Comparison of ENCODE assay signal across 7 mouse cellular contexts in genomic region chr7:80171345-80171744, GRCm38 (mm10). TPM values are rescaled to one million over a fixed set of nuclear protein-coding genes. Genes with fewer than 3 reads are reported as not detected.
DNase-seq lines count a peak whose midpoint lies in the region; ATAC-seq and TF ChIP-seq lines count a peak whose summit lies in the region.

No protein-coding gene starts in this region.

- H3K9me3 ChIP-seq in limb, embryonic 14.5 days (ENCODE audit: control insufficient read depth, low read length): no peaks in the 10 kb centered on the region
- no peaks in the 10 kb centered on the region for H3K9me3 ChIP-seq in limb, embryonic 10.5 days (replicated peaks)
- no peaks in the 10 kb centered on the region for H3K9me3 ChIP-seq in heart, embryonic 12.5 days (replicated peaks)

- H3K27me3 ChIP-seq in limb, embryonic 14.5 days (ENCODE audit: control insufficient read depth, insufficient read depth, low read length): no peaks in the 10 kb centered on the region
- H3K27me3 ChIP-seq in limb, embryonic 10.5 days (ENCODE audit: low read depth, poor library complexity, severe bottlenecking): no peaks in the 10 kb centered on the region
- peaks cover 11% of the 10 kb centered on the region for H3K27me3 ChIP-seq in heart, embryonic 12.5 days (replicated peaks)

- peaks cover 6% of the 10 kb centered on the region for H3K4me1 ChIP-seq in limb, embryonic 14.5 days (ENCODE audit: control insufficient read depth, insufficient read depth, low read length)
- peaks cover 6% of the 10 kb centered on the region for H3K4me1 ChIP-seq in limb, embryonic 10.5 days
- H3K4me1 ChIP-seq in heart, embryonic 12.5 days (replicated peaks): peaks cover 30% of the 10 kb centered on the region

- ATAC-seq in limb, embryonic 14.5 days (ENCODE audit: low FRiP score, low read depth): no peak
- peak; percentile 36; the same call in 1 of the 2 replicates for ATAC-seq in heart, embryonic 12.5 days (ENCODE audit: insufficient number of reproducible peaks, low FRiP score)

- no peak overlapping the region for H3K4me2 ChIP-seq in limb, embryonic 14.5 days (replicated peaks; ENCODE audit: low read depth, low read length, severe bottlenecking)
- peak overlapping the region; percentile 14 for H3K4me2 ChIP-seq in heart, embryonic 12.5 days

- DNase-seq in limb, embryonic 14.5 days (ENCODE audit: low spot score): peak; percentile 21
- no peak for DNase-seq in limb, embryonic 10.5 days (ENCODE audit: low spot score)
- peak; percentile 69 for DNase-seq in brain, adult 2 months (ENCODE audit: low read depth, low spot score)
- DNase-seq in layer of hippocampus, adult 18-20 months (ENCODE audit: low spot score in 2 of 2): peak; percentile 52 to 77
- DNase-seq in right cerebral cortex, adult 18-20 months: peak; percentile 64
- no peak for DNase-seq in thymus, postnatal 14 days

- H3K4me3 ChIP-seq in limb, embryonic 14.5 days (replicated peaks; ENCODE audit: low read length): no peak overlapping the region
- no peak overlapping the region for H3K4me3 ChIP-seq in limb, embryonic 10.5 days
- no peak overlapping the region for H3K4me3 ChIP-seq in heart, embryonic 12.5 days

- no peak for TF ChIP-seq POLR2A in limb, embryonic 14.5 days (IDR thresholded peaks at IDR 0.05; ENCODE audit: borderline replicate concordance, extremely low read depth, insufficient read depth, insufficient read length)

- H3K36me3 ChIP-seq in limb, embryonic 14.5 days (ENCODE audit: control insufficient read depth, insufficient read depth, low read length): no peaks in the 10 kb centered on the region
- no peaks in the 10 kb centered on the region for H3K36me3 ChIP-seq in limb, embryonic 10.5 days
- no peaks in the 10 kb centered on the region for H3K36me3 ChIP-seq in heart, embryonic 12.5 days

- peak overlapping the region; percentile 12; the same call in 1 of the 2 replicates for H3K9ac ChIP-seq in limb, embryonic 14.5 days (ENCODE audit: low read depth, low read length, severe bottlenecking)
- H3K9ac ChIP-seq in heart, embryonic 12.5 days: peak overlapping the region; percentile 54

- 38% methylated on average over 8 of the region's 8 CpGs for WGBS in limb, embryonic 14.5 days
- WGBS in limb, embryonic 10.5 days: 54% methylated on average over 8 of the region's 8 CpGs
- WGBS in heart, embryonic 12.5 days: 34% methylated on average over 8 of the region's 8 CpGs

- peak overlapping the region; percentile 39; the same call in 1 of the 2 replicates for H3K27ac ChIP-seq in limb, embryonic 14.5 days (replicated peaks; ENCODE audit: low read depth, low read length)
- H3K27ac ChIP-seq in limb, embryonic 10.5 days: no peak overlapping the region
- peak overlapping the region; percentile 62 for H3K27ac ChIP-seq in heart, embryonic 12.5 days (ENCODE audit: poor library complexity, severe bottlenecking)

RNA-seq across cellular contexts. Expression of gene Sema4b, which starts 15.3 kb away (rescaled TPM):
- 8.2 and 12.3 TPM in 2 replicates for polyA plus RNA-seq in limb, embryonic 14.5 days (2012; rRNA removed)
- polyA plus RNA-seq in limb, embryonic 14.5 days (2014; fragmentation: Nextera tagmentation; extraction: Ambion mirVana): 11.5 and 12.0 TPM in 2 replicates
- polyA plus RNA-seq in limb, embryonic 10.5 days (2016; fragmentation: Nextera tagmentation; extraction: Ambion mirVana): 8.1 and 9.9 TPM in 2 replicates
- 10.3 and 10.7 TPM in 2 replicates for polyA plus RNA-seq in heart, embryonic 12.5 days (2016; fragmentation: Nextera tagmentation; extraction: Ambion mirVana)
- total RNA-seq in layer of hippocampus, adult 18-20 months (2021): 10 to 100 TPM; 22.0 to 23.6 TPM

RNA-seq across cellular contexts. Expression of gene Idh2, which starts 56.2 kb away (rescaled TPM):
- 457 and 501 TPM in 2 replicates for polyA plus RNA-seq in limb, embryonic 14.5 days (2012; rRNA removed)
- polyA plus RNA-seq in limb, embryonic 14.5 days (2014; fragmentation: Nextera tagmentation; extraction: Ambion mirVana): 580 and 595 TPM in 2 replicates
- polyA plus RNA-seq in limb, embryonic 10.5 days (2016; fragmentation: Nextera tagmentation; extraction: Ambion mirVana): 533 and 582 TPM in 2 replicates
- 1,569 and 1,607 TPM in 2 replicates for polyA plus RNA-seq in heart, embryonic 12.5 days (2016; fragmentation: Nextera tagmentation; extraction: Ambion mirVana)
- 10 to 100 TPM; 65.3 to 66.5 TPM for total RNA-seq in layer of hippocampus, adult 18-20 months (2021)

Comparison
In these comparisons a context has a peak if more than half of its experiments do, and no peak if none do; other contexts are left out.
1. DNase-seq: peak in limb, embryonic 14.5 days (single experiment), brain, adult 2 months (single experiment), layer of hippocampus, adult 18-20 months (2 of 2) and right cerebral cortex, adult 18-20 months (single experiment); none in limb, embryonic 10.5 days (single experiment) and thymus, postnatal 14 days (single experiment).